Mouse (Mus musculus) midbrain, embryonic 12.5 days (tissue): ENCODE results near the gene Tmem223. TPM values are rescaled to one million over a fixed set of nuclear protein-coding genes. Genes with fewer than 3 reads are reported as not detected.
"Not testable (repeated sequence)": the region's sequence is repeated elsewhere in the genome, so short reads cannot be mapped to it uniquely, and the experiment has no call there.

Experiments used
- ATAC-seq: fragments of 200-750 bp; cut with Nextera tagmentation; 2 replicates; pipeline ENCODE4 v1.8.0; 2017; ENCODE audit warnings: low read depth, moderate TSS enrichment, moderate library complexity; ENCODE audit not compliant: low FRiP score
- H3K27ac ChIP-seq: fragments of 300-500 bp; sonication (generic); replicated peaks from 2 replicates; pipeline ENCODE4 v1.5.1; 2016; ENCODE audit warnings: mild to moderate bottlenecking
- H3K27me3 ChIP-seq: fragments of 300-500 bp; sonication (generic); 2 replicates; pipeline ENCODE4 v1.6.1; 2016; ENCODE audit warnings: mild to moderate bottlenecking
- H3K36me3 ChIP-seq: fragments of 300-500 bp; sonication (generic); 2 replicates; pipeline ENCODE4 v1.6.1; 2016
- H3K4me1 ChIP-seq: fragments of 300-500 bp; sonication (generic); 2 replicates; pipeline ENCODE4 v1.6.1; 2016
- H3K4me2 ChIP-seq: fragments of 300-500 bp; sonication (generic); replicated peaks from 2 replicates; pipeline ENCODE4 v1.6.1; 2016; ENCODE audit warnings: mild to moderate bottlenecking, moderate library complexity
- H3K4me3 ChIP-seq: fragments of 300-500 bp; sonication (generic); 2 replicates; pipeline ENCODE4 v1.5.1; 2016; ENCODE audit warnings: mild to moderate bottlenecking
- H3K9ac ChIP-seq: fragments of 300-500 bp; sonication (generic); replicated peaks from 2 replicates; pipeline ENCODE4 v1.6.1; 2016; ENCODE audit warnings: mild to moderate bottlenecking, moderate library complexity
- H3K9me3 ChIP-seq: fragments of 300-500 bp; sonication (generic); 2 replicates; pipeline ENCODE4 v1.6.1; 2016; ENCODE audit warnings: mild to moderate bottlenecking
- WGBS: fragments of 180-500 bp; shearing (Covaris S2); methylation state at CpG from one replicate; pipeline ENCODE4 v1.1.7; 2016; 5-methylcytosine and 5-hydroxymethylcytosine counted together
- polyA plus RNA-seq: library from polyadenylated mRNA; unstranded; fragments of >200 nt; fragmentation: Nextera tagmentation; extraction: Ambion mirVana; gene quantifications from 2 replicates; pipeline ENCODE4 v1.2.1, GENCODE M21; 2016

Tmem223 gene
- polyA plus RNA-seq, 1 experiment from 2014 or later: 211 TPM

DNA sequence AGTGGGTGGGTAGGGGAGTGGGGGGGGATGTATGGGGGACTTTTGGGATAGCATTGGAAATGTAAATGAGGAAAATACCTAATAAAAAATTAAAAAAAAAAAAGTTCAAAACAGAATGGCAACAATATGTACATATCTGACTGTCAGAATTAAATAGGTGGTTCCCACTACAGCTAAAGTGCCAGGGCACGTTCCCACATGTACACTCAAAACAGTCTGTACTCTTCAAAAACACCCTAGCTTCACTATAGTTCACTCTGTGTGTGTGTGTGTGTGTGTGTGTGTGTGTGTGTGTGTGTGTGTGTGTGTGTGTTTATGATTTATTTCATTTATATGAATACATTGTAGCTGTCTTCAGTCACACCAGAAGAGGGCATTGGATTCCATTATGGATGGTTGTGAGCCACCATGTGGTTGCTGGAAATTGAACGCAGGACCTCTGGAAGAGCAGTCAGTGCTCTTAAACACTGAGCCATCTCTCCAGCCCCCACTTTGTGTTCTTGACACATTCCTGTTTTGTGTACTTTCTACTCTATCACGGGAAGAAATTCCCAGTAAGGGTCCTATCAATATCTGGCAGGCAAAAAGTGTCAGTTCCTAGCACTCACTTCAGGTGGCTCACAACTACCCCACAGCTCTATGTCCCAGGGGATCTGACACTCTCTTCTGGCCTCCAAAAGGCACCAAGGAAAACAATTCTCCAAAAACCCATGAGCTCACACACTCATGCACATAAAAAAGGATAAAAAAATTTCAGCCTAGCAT lies 42.3 kb upstream of the Tmem223 start:
- Histone ChIP-seq H3K4me1 (peaks cover 22% of the 10 kb centered on the region), H3K36me3 (peaks cover 22% of the 10 kb centered on the region)
- not testable (repeated sequence) for ATAC-seq, H3K27me3 ChIP-seq, H3K9ac ChIP-seq, H3K4me3 ChIP-seq, H3K9me3 ChIP-seq, H3K4me2 ChIP-seq, H3K27ac ChIP-seq
- WGBS: 49% methylated on average over 3 of the region's 3 CpGs

DNA sequence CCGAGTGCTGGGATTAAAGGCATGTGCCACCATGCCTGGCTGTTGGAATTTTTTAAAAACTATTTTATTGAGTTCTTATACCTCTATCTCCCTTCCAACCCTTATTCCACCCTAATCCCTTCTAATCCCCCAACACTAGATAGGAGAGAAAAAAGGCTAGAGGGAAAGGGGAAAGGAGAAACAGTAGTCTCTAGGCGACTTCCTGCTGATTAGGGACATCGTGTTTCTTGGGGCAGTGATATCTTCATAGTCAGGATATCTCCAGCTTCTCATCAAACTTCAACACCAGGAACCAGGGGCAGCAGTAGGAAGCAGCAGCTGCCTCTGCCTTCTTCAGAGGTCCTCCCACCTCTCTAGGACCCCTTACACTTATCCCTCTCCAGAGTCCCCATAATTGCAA lies 36.5 kb upstream of the Tmem223 start:
- WGBS: 87% methylated on average over 3 of the region's 3 CpGs
- no peak for ATAC-seq
- H3K36me3 ChIP-seq: peaks cover 22% of the 10 kb centered on the region
- no peak overlapping the region for H3K4me3 ChIP-seq
- no peak overlapping the region for H3K9ac ChIP-seq
- H3K4me2 ChIP-seq: no peak overlapping the region
- H3K9me3 ChIP-seq: no peaks in the 10 kb centered on the region
- no peaks in the 10 kb centered on the region; the same call in 1 of the 2 replicates for H3K27me3 ChIP-seq
- peaks cover 12% of the 10 kb centered on the region; the same call in 1 of the 2 replicates for H3K4me1 ChIP-seq
- no peak overlapping the region for H3K27ac ChIP-seq

DNA sequence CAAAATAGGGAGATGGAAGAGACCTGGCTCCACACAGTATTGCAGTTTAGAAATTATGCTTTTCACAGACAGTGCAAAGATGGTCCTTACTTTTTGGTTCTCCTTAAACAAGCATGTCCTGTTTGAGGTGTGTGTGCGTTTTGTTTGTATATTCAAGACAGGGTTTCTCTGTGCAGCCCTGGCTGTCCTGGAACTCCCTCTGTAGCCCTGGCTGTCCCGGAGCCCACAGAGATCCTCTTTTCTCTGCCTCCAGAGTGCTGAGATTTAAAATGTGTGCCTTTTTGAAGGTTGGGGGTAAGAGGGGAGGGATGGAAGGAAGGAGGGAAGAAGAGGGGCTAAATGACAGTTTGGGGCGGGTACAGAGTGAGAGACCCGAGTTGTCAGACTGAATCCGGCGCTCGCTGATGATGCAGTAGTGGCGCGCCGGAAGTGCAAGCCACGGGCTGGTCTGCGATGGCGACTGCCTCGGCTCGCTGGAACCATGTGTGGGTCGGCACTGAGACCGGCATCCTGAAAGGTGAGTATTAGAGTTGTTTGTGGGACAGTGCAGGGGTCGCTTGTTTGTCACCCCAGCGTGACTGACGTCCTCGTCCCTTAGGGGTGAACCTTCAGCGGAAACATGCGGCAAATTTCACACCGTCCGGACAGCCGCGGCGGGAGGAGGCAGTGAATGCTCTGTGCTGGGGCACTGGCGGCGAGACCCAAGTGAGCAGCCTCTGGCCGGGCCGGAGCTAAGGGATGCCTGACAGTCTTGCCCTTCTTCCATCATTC lies 35.2 kb upstream of the Tmem223 start, which contains the start of gene Wdr74:
TSS of gene Wdr74 (plus strand) at position 439 of the 771 bp plus-strand sequence.
- Histone ChIP-seq H3K9ac (peak within 1 kb of the TSS; percentile 75), H3K27ac (peak within 1 kb of the TSS; percentile 52; the same call in 1 of the 2 replicates), H3K9me3 (no peaks in the 10 kb centered on the region), H3K4me3 (peak within 1 kb of the TSS; percentile 72), H3K4me2 (peak within 1 kb of the TSS; percentile 78), H3K36me3 (peaks cover 35% of the 10 kb centered on the region), H3K27me3 (no peaks in the 10 kb centered on the region; the same call in 1 of the 2 replicates), H3K4me1 (peaks cover 17% of the 10 kb centered on the region)
- peak; percentile 94 for ATAC-seq
- 1% methylated on average over 32 of the region's 32 CpGs for WGBS

DNA sequence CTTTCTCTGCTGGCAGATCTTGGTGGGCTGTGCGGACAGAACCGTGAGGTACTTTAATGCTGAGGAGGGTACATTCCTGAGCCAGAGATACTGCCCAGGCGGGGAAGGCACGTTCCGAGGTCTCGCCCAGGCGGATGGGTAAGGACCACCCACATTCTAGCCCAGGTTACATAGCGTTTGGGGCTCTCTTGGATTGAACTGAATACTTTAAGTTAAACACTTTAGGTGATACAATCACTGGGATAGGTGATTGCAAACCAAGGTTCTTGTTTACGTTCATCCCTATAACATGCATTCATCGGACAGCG lies 34.7 kb upstream of the Tmem223 start:
- H3K4me3 ChIP-seq: peak overlapping the region; percentile 72
- 0 out of 2 replicates have a peak, but pooled peaks have one; percentile 47 for ATAC-seq
- no peaks in the 10 kb centered on the region for H3K9me3 ChIP-seq
- H3K9ac ChIP-seq: peak overlapping the region; percentile 75
- peaks cover 22% of the 10 kb centered on the region for H3K4me1 ChIP-seq
- H3K4me2 ChIP-seq: peak overlapping the region; percentile 78
- H3K36me3 ChIP-seq: peaks cover 37% of the 10 kb centered on the region
- H3K27ac ChIP-seq: peak overlapping the region; percentile 52; the same call in 1 of the 2 replicates
- H3K27me3 ChIP-seq: no peaks in the 10 kb centered on the region; the same call in 1 of the 2 replicates
- 3% methylated on average over 11 of the region's 11 CpGs for WGBS

DNA sequence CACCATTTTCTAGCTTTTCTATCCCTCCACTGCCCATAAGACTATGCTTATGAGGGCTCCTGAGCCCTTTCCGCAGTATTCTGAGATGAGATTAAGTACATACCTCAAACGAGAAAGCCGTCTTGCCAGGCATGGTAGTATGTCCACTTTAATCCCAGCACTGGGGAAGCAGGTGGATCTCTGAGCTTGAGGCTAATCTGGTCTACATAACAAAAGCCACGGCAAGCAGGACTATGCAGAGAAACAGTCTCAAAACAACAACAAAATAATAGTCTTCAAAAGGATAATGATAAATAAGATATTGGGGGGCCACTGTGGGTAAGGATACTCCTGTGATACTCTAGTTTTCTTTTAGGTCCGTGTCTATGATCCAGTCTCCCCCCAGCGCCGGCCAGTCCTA lies 31.9 kb upstream of the Tmem223 start:
- no peak overlapping the region for H3K9ac ChIP-seq
- H3K27me3 ChIP-seq: no peaks in the 10 kb centered on the region
- ATAC-seq: no peak
- H3K4me2 ChIP-seq: no peak overlapping the region
- H3K4me1 ChIP-seq: peaks cover 35% of the 10 kb centered on the region
- 91% methylated on average over 7 of the region's 7 CpGs for WGBS
- no peaks in the 10 kb centered on the region for H3K9me3 ChIP-seq
- peaks cover 49% of the 10 kb centered on the region for H3K36me3 ChIP-seq
- H3K27ac ChIP-seq: no peak overlapping the region
- H3K4me3 ChIP-seq: no peak overlapping the region

DNA sequence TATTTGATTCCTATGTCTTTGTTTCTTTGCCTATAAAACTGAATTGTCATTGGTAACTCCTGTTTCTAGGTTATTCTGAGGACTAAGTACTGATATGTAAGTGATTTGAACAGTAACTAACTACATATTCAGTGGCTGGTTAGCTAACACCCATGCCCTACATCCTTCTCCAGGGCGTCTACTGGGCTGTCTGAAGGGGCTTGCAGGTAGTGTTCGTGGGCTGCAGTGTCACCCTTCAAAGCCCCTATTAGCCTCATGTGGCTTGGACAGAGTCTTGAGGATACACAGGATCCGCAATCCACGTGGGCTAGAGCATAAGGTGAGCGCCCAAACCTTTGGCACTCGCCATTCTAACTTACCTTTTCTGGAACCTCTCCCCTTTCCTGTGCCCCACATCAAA lies 31.1 kb upstream of the Tmem223 start:
- no peaks in the 10 kb centered on the region for H3K27me3 ChIP-seq
- ATAC-seq: no peak
- no peak overlapping the region for H3K9ac ChIP-seq
- H3K4me1 ChIP-seq: peaks cover 35% of the 10 kb centered on the region
- H3K4me2 ChIP-seq: no peak overlapping the region
- H3K36me3 ChIP-seq: peaks cover 53% of the 10 kb centered on the region
- no peak overlapping the region for H3K27ac ChIP-seq
- H3K9me3 ChIP-seq: no peaks in the 10 kb centered on the region
- WGBS: 93% methylated on average over 6 of the region's 6 CpGs
- no peak overlapping the region for H3K4me3 ChIP-seq

DNA sequence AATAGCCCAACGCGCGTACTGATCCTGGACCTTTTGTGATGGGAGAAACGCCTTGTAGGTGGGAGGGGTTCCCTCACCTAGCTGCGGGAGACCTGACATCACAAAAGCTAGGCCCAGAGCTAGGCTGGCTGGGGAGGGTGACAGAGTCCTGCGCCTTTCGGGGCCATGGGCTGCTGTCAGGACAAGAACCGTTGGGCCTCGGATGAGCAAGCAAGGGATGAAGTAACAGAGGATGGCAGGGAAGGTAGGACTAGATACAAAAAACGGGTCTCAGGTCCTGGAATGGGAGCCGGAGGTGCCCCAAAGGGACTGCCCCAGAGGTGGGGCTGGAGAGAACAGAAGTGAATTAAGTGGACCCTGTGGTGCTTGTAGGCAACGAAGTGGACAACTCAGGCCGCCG lies 30.2 kb upstream of the Tmem223 start, which contains the start of gene 1700092M07Rik:
TSS of gene 1700092M07Rik (plus strand) at position 116 of the 400 bp plus-strand sequence.
- Histone ChIP-seq H3K4me3 (peak within 1 kb of the TSS; percentile 65), H3K27me3 (no peaks in the 10 kb centered on the region), H3K4me2 (peak within 1 kb of the TSS; percentile 72), H3K9ac (peak within 1 kb of the TSS; percentile 78), H3K36me3 (peaks cover 63% of the 10 kb centered on the region), H3K9me3 (no peaks in the 10 kb centered on the region), H3K27ac (peak within 1 kb of the TSS; percentile 88), H3K4me1 (peaks cover 31% of the 10 kb centered on the region)
- 63% methylated on average over 14 of the region's 14 CpGs for WGBS
- no peak for ATAC-seq

DNA sequence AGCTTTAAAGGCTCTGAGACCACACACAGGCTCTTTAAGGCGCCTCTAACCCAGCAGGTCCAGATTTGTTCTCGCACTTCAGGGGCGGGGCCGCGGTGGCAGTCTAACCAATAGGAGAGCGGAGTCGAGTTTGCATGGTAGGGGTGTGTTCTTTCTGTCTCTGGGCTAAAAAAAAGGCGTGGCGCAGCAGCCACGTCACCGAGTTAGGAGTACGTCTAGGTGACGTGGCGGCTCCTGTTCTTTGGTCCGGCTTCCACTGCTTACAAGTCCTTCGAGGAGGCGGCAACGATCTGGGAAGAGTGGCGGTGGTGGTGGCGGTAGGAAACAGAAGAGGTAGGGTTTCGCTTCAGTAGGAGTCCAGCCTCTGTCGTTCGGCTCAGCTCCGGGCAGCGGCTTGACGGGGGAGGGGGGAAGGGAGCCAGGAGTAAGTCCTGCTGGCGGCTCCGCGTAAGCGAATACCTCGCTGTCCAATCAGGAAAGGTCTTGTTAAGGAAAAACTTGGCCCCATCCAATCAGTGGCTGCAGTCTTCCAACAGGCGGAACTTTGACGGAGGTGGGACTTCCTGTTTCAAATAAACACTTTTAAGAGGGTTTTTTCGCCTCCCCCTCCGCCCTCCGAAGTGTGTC lies 29.4 kb upstream of the Tmem223 start, which contains the start of gene Stx5a:
TSS of gene Stx5a (plus strand) at position 171 of the 627 bp plus-strand sequence.
- peak within 1 kb of the TSS; percentile 72 for H3K4me2 ChIP-seq

DNA sequence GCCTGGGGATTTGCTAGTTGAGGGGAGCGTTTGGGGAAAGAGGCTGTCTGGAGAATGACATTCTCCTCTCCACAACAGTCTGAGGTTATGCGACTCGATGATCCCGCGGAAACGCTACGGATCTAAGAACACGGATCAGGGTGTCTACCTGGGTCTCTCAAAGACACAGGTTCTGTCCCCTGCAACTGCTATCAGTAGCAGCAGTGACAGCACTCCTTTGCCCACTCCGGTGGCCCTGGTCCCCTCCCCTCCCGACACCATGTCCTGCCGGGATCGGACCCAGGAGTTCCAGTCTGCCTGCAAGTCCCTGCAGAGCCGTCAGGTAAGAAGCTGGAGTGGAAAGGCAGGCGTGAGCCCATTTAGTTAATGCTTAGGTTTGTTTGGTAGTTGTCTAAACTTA lies 28.6 kb upstream of the Tmem223 start:
- no peak for ATAC-seq
- H3K36me3 ChIP-seq: peaks cover 76% of the 10 kb centered on the region
- H3K4me2 ChIP-seq: peak overlapping the region; percentile 72
- H3K4me1 ChIP-seq: peaks cover 23% of the 10 kb centered on the region
- 19% methylated on average over 14 of the region's 14 CpGs for WGBS
- H3K4me3 ChIP-seq: peak overlapping the region; percentile 65
- H3K9me3 ChIP-seq: no peaks in the 10 kb centered on the region
- peak overlapping the region; percentile 63 for H3K27ac ChIP-seq
- H3K27me3 ChIP-seq: no peaks in the 10 kb centered on the region
- peak overlapping the region; percentile 78 for H3K9ac ChIP-seq

More for the DNA sequence above, 29.4 kb upstream of the Tmem223 start, which contains the start of gene Stx5a:
- peak; percentile 97 for ATAC-seq
- H3K27me3 ChIP-seq: no peaks in the 10 kb centered on the region
- peaks cover 31% of the 10 kb centered on the region for H3K4me1 ChIP-seq
- WGBS: under 1% methylated on average over 36 of the region's 36 CpGs
- peak within 1 kb of the TSS; percentile 65 for H3K4me3 ChIP-seq
- H3K9me3 ChIP-seq: no peaks in the 10 kb centered on the region
- H3K9ac ChIP-seq: peak within 1 kb of the TSS; percentile 78
- H3K27ac ChIP-seq: peak within 1 kb of the TSS; percentile 88
- peaks cover 70% of the 10 kb centered on the region for H3K36me3 ChIP-seq

DNA sequence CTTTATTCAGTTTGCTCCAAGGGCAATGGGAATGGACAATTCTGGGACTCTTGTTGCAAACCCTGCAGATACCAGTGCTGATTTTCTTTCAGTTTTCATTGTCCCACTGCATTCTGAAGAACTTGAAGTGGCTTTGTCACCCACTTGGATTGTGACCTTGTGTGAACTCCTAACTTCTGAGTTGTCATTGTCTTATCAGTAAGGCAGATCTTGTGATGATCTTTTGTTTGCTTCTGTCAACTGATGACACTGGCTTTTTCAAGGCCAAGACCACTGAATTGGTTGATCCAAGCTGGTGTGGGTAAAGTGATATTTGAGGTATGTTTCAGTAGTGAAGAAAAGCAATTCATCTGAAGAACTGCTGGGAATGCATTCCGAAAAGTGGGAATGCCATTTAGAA lies 25.4 kb upstream of the Tmem223 start:
- peaks cover 20% of the 10 kb centered on the region for H3K4me1 ChIP-seq
- H3K27ac ChIP-seq: no peak overlapping the region
- peaks cover 76% of the 10 kb centered on the region for H3K36me3 ChIP-seq
- WGBS: 94% methylated on average over 1 of the region's 1 CpGs
- H3K9me3 ChIP-seq: no peaks in the 10 kb centered on the region
- no peak overlapping the region for H3K9ac ChIP-seq
- H3K4me3 ChIP-seq: no peak overlapping the region
- no peak for ATAC-seq
- no peaks in the 10 kb centered on the region for H3K27me3 ChIP-seq
- H3K4me2 ChIP-seq: no peak overlapping the region

DNA sequence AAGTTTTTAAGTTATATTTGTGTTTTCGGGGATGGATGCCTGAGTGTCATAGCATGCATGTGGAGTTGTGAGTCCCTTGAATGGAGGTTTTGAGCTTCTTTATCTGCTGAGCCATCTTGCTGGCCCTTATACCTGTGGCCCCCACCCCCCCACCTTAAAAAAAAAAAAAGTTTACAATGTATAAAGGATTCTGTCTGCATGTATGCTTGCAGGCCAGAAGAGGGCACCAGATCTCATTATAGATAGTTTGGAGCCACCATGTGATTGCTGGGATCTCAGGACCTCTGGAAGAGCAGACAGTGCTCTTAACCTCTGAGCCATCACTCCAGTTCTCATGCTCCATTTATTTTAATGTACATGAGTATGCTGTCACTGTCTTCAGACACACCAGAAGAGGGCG lies 23.4 kb upstream of the Tmem223 start:
- no peak overlapping the region for H3K27ac ChIP-seq
- H3K4me2 ChIP-seq: no peak overlapping the region
- no peak overlapping the region for H3K9ac ChIP-seq
- H3K4me3 ChIP-seq: no peak overlapping the region
- H3K4me1 ChIP-seq: peaks cover 9% of the 10 kb centered on the region
- no peaks in the 10 kb centered on the region for H3K9me3 ChIP-seq
- 71% methylated on average over 2 of the region's 2 CpGs for WGBS
- peaks cover 90% of the 10 kb centered on the region for H3K36me3 ChIP-seq
- no peaks in the 10 kb centered on the region for H3K27me3 ChIP-seq
- no peak for ATAC-seq
